Mouse (Mus musculus) heart, embryonic 16.5 days (tissue): Measurements from ENCODE around the gene St8sia1. TPM values are rescaled to one million over a fixed set of nuclear protein-coding genes. Genes with fewer than 3 reads are reported as not detected.

ENCODE experiments used
- ATAC-seq: fragments of 200-750 bp; cut with Nextera tagmentation; replicated peaks from 2 replicates; pipeline ENCODE4 v1.8.0; 2017; ENCODE audit warnings: moderate number of reproducible peaks; ENCODE audit not compliant: insufficient read depth, low FRiP score; ENCODE audit errors: extremely low read depth
- H3K27ac ChIP-seq: fragments of 300-500 bp; sonication (generic); 2 replicates; pipeline ENCODE4 v1.5.1; 2014; ENCODE audit warnings: mild to moderate bottlenecking, low read length, control low read depth, moderate library complexity
- H3K27me3 ChIP-seq: fragments of 300-500 bp; sonication (generic); 2 replicates; pipeline ENCODE4 v1.6.1; 2014; ENCODE audit warnings: low read length, mixed read lengths; ENCODE audit not compliant: control insufficient read depth, insufficient read depth
- H3K36me3 ChIP-seq: fragments of 300-500 bp; sonication (generic); 2 replicates; pipeline ENCODE4 v1.6.1; 2014; ENCODE audit not compliant: control insufficient read depth, insufficient read depth
- H3K4me1 ChIP-seq: fragments of 300-500 bp; sonication (generic); 2 replicates; pipeline ENCODE4 v1.6.1; 2014; ENCODE audit warnings: low read length, mixed read lengths; ENCODE audit not compliant: control insufficient read depth, insufficient read depth
- H3K4me2 ChIP-seq: fragments of 300-500 bp; sonication (generic); 2 replicates; pipeline ENCODE4 v1.6.1; 2014; ENCODE audit warnings: low read depth, mild to moderate bottlenecking, control low read depth, low read length
- H3K4me3 ChIP-seq: fragments of 300-500 bp; sonication (generic); 2 replicates; pipeline ENCODE4 v1.5.1; 2014; ENCODE audit warnings: mild to moderate bottlenecking, control low read depth, low read length
- H3K9ac ChIP-seq: fragments of 300-500 bp; sonication (generic); 2 replicates; pipeline ENCODE4 v1.6.1; 2014; ENCODE audit warnings: low read length, control low read depth
- H3K9me3 ChIP-seq: fragments of 300-500 bp; sonication (generic); replicated peaks from 2 replicates; pipeline ENCODE4 v1.6.1; 2016; ENCODE audit warnings: low read length; ENCODE audit not compliant: control insufficient read depth
- WGBS: fragments of 180-500 bp; shearing (Covaris S2); extraction: QIAGEN DNeasy Blood & Tissue Kit; methylation state at CpG from one replicate; pipeline ENCODE4 v1.1.7; 2014; 5-methylcytosine and 5-hydroxymethylcytosine counted together
- polyA plus RNA-seq: library from polyadenylated mRNA; unstranded; fragments of >200 nt; fragmentation: Nextera tagmentation; extraction: Ambion mirVana; gene quantifications from 2 replicates; pipeline ENCODE4 v1.2.1, GENCODE M21; 2015

The St8sia1 gene
- polyA plus RNA-seq, 1 experiment from 2014 or later, result 2.0 TPM

DNA sequence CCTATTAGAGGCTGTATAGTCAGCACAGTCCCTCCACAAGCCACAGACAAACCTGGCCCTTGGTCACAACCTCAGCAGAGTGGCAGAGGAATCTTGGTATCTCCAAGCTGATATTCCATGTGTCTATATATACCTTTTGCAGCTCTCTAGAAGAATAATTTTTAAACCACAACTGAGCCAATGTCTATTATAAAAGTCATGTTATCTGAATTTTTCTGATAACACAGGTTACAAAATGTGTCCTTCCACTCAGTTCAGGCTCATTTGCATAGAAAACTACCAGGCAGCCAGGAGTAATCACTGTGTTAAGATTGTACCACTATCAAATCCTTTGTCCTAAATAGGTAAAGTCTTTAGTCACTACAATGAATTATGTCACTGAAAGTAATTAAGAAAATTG is 159.8 kb downstream of the St8sia1 start, which contains the start of gene Sult6b2:
Gene Sult6b2, minus strand, starts transcription at position 101 of the 400 bp plus-strand sequence.
- Histone ChIP-seq H3K27ac (no peak within 1 kb of the TSS), H3K36me3 (no peaks in the 10 kb centered on the region), H3K9me3 (no peaks in the 10 kb centered on the region), H3K4me2 (no peak within 1 kb of the TSS), H3K27me3 (no peaks in the 10 kb centered on the region), H3K4me3 (no peak within 1 kb of the TSS), H3K9ac (no peak within 1 kb of the TSS), H3K4me1 (no peaks in the 10 kb centered on the region)
- ATAC-seq, result no peak

DNA sequence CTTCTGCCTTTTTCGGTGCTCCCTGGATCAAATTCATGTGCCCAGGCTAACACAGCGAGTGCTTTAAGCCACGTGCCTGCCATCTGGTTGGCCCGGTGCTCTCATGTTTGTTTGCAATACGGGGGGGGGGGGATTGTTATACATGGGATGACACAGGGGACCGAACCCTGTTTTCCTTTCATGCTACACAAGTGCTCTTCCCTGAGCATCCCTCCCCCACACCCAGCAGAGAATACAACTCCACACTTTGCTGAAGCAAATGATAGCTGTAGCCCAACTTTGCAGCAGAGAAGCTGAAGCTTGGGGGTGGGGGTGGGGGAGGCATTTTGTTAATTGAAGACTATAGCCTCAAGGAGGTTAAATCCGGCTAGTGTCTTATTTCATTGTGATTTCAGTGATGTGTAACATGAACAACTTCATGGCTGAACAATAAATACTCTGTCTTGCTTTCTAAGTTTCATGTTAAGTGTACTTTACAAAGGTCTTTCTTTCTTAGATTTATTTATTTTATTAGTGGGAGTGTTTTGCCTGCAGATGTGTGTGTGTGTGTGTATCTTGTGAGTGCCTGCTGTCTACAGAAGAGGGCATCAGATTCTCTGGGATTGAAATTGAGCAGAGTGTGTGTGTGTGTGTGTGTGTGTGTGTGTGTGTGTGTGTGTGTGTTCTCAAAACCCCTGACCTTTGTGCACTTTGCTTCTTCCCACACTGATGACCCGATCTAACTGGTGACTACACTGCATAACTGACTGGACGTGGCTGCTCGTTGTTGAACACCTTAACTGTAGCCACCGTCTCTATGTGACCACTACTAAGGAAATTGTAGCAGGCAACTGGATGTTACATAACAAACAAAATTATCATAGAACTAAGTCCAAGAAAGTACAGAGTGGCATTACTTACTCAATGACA is 161.4 kb downstream of the St8sia1 start:
- Histone ChIP-seq H3K4me3 (no peak overlapping the region), H3K4me1 (no peaks in the 10 kb centered on the region), H3K27ac (no peak overlapping the region), H3K9ac (no peak overlapping the region), H3K36me3 (no peaks in the 10 kb centered on the region), H3K9me3 (no peaks in the 10 kb centered on the region), H3K4me2 (no peak overlapping the region), H3K27me3 (no peaks in the 10 kb centered on the region)
- ATAC-seq, result no peak
- 62% methylated on average over 11 of the region's 11 CpGs for WGBS

DNA sequence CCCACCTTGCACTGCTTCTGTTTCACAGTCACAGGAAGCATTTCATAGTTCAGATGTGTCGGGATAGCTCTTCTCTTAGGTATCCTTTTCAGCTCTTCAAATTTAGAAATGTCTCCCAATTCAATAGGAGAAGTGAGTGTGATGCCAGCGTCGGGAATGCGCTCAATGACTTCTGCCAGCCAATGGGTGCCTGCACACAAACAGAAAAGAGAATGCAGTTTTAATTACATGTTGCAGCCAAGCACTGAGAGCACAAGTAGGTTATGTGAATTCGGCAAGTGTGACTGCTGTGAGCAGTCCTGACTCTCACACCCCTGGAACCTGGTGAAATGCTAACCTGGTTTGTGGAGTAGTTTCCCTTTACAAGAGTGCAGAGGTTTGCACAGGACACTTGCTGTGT is 162.6 kb downstream of the St8sia1 start:
- no peaks in the 10 kb centered on the region for H3K36me3 ChIP-seq
- H3K4me2 ChIP-seq, result no peak overlapping the region
- H3K9ac ChIP-seq, result no peak overlapping the region
- H3K4me1 ChIP-seq, result no peaks in the 10 kb centered on the region
- no peaks in the 10 kb centered on the region for H3K27me3 ChIP-seq
- no peak overlapping the region for H3K27ac ChIP-seq
- ATAC-seq, result no peak
- no peak overlapping the region for H3K4me3 ChIP-seq
- 85% methylated on average over 5 of the region's 5 CpGs for WGBS
- no peaks in the 10 kb centered on the region for H3K9me3 ChIP-seq

DNA sequence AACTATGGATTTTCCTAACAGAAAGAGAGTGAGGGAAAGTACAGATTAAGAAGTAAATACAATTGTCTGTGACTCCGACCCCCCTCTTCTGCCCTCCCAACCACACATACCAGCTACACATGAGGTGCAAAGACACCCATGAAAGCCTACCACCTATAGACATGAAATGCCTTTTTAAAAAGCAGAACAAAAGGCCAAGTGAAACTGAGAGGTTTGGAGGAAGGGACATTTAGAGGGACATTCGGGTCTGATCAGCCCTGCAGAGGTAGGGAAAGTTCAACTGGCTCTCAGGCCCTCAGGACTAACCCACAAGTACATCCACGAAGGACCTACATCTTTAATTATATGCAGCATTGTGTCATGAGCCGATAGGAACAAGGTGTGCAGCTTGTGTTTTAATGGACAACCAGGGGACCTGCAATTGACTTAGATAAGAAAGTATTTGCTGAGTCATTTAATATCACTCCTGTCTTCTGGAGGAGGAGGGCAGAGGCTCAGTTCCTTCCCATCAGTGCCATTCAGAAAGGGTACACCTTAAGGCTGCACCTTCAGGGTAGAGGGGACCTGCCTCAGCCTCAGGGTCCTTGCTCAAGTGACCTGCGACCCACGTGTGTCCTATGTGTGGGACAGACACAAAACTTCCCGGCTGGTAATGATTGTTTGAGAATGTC is 164.4 kb downstream of the St8sia1 start:
- no peak overlapping the region for H3K9ac ChIP-seq

DNA sequence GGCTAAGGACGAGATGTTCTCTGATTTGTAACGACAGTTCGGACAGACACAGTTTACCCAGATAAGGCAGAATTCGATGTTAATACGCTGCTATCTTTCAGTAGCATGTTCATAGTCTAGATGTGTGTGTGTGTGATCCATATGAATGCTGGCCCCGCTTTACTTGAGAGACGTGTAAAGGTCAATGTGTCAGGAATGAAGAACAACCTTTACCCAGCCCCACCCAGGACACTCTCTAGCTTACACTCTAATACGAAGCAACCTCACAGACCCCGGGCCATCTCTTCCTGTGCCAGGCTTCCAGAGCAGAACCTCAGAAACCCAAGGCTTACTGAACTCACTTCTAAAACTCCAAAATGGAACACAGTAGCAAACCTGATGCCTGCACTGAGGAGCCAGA is 165.4 kb downstream of the St8sia1 start:
- no peaks in the 10 kb centered on the region for H3K4me1 ChIP-seq
- no peak for ATAC-seq
- WGBS, result 86% methylated on average over 9 of the region's 9 CpGs
- no peak overlapping the region for H3K4me3 ChIP-seq
- H3K4me2 ChIP-seq, result no peak overlapping the region
- no peaks in the 10 kb centered on the region for H3K36me3 ChIP-seq
- no peaks in the 10 kb centered on the region for H3K9me3 ChIP-seq
- no peaks in the 10 kb centered on the region for H3K27me3 ChIP-seq
- no peak overlapping the region for H3K27ac ChIP-seq
- H3K9ac ChIP-seq, result no peak overlapping the region

More for the DNA sequence above, 164.4 kb downstream of the St8sia1 start:
- Histone ChIP-seq H3K27ac (no peak overlapping the region), H3K36me3 (no peaks in the 10 kb centered on the region), H3K27me3 (no peaks in the 10 kb centered on the region), H3K4me3 (no peak overlapping the region), H3K4me2 (no peak overlapping the region), H3K9me3 (no peaks in the 10 kb centered on the region), H3K4me1 (no peaks in the 10 kb centered on the region)
- ATAC-seq, result no peak
- WGBS, result 69% methylated on average over 7 of the region's 7 CpGs

DNA sequence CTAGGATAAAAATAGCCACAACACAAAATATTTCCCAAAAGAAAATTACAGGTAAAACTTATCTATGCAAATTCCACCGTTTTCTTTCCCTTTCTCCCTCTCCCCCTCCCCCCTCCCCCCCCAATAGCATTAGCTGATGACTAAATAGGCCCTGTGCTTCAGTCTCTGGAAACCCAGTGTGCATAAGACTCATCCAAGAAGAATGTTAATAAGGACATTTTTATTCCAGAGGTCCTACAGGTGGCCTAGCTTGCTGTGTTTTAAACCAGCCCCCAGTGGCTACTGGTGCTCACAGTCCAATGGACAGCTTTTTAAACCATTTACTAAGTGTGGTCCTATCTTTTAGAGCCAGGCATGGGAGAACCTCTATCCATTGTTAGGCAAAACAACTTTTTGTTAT is 166.3 kb downstream of the St8sia1 start:
- H3K27me3 ChIP-seq, result no peaks in the 10 kb centered on the region
- no peak overlapping the region for H3K4me2 ChIP-seq
- no peak overlapping the region for H3K27ac ChIP-seq
- no peak overlapping the region for H3K9ac ChIP-seq
- H3K4me1 ChIP-seq, result no peaks in the 10 kb centered on the region
- H3K9me3 ChIP-seq, result no peaks in the 10 kb centered on the region
- no peak for ATAC-seq
- no peak overlapping the region for H3K4me3 ChIP-seq
- 61% methylated on average over 1 of the region's 1 CpGs for WGBS
- no peaks in the 10 kb centered on the region for H3K36me3 ChIP-seq

DNA sequence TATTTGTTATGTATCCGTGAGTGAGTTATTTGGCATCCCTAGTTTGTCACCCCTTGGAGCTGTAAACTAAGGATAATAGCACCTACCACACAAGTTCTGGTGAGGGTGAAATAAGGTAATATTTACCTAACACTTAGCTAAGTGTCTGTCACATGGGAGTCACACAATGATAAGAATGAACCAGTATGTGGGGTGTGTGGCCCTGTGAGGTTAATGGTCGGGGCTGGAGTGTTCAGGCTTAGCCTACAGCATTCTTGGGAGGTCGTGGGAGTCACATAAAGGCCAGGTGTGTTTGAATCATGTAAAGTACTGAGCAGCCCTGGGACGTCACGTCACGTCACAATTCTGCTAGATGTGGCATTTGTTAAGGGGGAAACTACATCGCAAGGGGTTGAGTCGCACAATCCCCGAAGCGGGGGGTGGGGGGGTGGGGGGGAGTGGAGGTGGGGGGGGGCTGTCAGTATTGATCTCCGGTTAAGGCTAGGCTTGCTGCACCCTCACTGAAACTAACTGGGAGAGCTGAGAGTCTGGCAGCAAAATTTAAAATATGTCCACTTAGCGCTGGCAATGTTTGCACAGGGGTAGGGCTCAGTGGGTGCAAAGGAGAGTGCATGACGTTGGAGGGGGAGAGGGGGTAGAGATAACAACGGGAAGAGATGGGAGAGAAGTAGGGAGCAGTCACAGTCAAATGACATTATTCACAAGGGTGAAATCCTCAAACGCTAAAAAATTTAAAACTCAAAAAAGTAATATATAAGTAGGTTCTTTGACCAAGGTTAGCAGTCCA is 168.4 kb downstream of the St8sia1 start:
- no peaks in the 10 kb centered on the region for H3K36me3 ChIP-seq
- 61% methylated on average over 15 of the region's 15 CpGs for WGBS
- no peak overlapping the region for H3K27ac ChIP-seq
- no peak overlapping the region for H3K4me3 ChIP-seq
- 0 out of 2 replicates have a peak, but pooled peaks cover 2% of the 10 kb centered on the region for H3K4me1 ChIP-seq
- no peaks in the 10 kb centered on the region for H3K9me3 ChIP-seq
- H3K9ac ChIP-seq, result no peak overlapping the region
- no peak for ATAC-seq
- H3K27me3 ChIP-seq, result no peaks in the 10 kb centered on the region
- no peak overlapping the region for H3K4me2 ChIP-seq

DNA sequence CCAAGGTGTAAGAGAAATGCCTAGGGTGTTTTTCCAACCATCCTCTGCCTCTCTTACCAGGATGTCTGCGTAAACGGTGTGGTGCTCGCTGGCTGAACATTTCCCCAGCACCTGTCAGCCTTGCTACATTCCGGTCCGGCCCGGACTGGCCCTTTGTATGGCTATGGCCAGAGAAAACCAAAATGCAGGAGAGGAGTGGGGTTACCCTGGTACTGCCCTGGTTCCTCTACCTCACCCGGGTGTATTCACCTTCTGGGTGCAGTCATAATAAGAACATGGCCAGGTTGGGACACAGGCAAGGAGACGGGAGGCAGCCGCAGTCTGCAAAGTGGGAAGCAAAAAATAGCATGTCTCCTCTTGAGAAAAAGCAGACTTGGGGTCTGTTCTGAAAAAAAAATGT is 169.2 kb downstream of the St8sia1 start:
- H3K4me2 ChIP-seq, result no peak overlapping the region
- H3K9me3 ChIP-seq, result no peaks in the 10 kb centered on the region
- H3K27ac ChIP-seq, result no peak overlapping the region
- H3K4me3 ChIP-seq, result no peak overlapping the region
- no peak for ATAC-seq
- no peaks in the 10 kb centered on the region for H3K27me3 ChIP-seq
- 74% methylated on average over 9 of the region's 9 CpGs for WGBS
- H3K36me3 ChIP-seq, result no peaks in the 10 kb centered on the region
- no peak overlapping the region for H3K9ac ChIP-seq
- H3K4me1 ChIP-seq, result 0 out of 2 replicates have a peak, but pooled peaks cover 2% of the 10 kb centered on the region
